Mouse (Mus musculus) v-Abl transformed pro-B cells (cell line): ENCODE data around the gene Ccdc136.
"Not testable (repeated sequence)": the region's sequence is repeated elsewhere in the genome, so short reads cannot be mapped to it uniquely, and the experiment has no call there.

Experiments used
- in situ Hi-C, 2 experiments: fragments of 400-800 bp; cut with MboI; formaldehyde crosslinking; loops; one replicate each; pipeline ENCODE4 v1.15.1; 2025; ENCODE audit not compliant: unreplicated experiment in 2 of 2

The Ccdc136 gene

GRCm38 (mm10) chr6:29395910-29396713 lies at the start of gene Ccdc136:
Ccdc136 (plus strand) TSS chr6:29396309.
- in situ Hi-C loops, result no loop called here

GRCm38 (mm10) chr6:29346512-29346911 lies 49.6 kb upstream of the Ccdc136 start:
- in situ Hi-C loops, result not testable (repeated sequence)

- in situ Hi-C loops, result no loop called here
These were observed 48.9 kb upstream of the Ccdc136 start for GRCm38 (mm10) chr6:29347189-29347588.

- in situ Hi-C loops, result no loop called here
These were observed 48.3 kb upstream of the Ccdc136 start, which contains the start of gene Calu for GRCm38 (mm10) chr6:29347665-29348370. Calu (plus strand) TSS chr6:29348069.

- in situ Hi-C loops, result no loop called here
These were observed 47.8 kb upstream of the Ccdc136 start for GRCm38 (mm10) chr6:29348371-29348724.

GRCm38 (mm10) chr6:29351613-29352012 lies 44.5 kb upstream of the Ccdc136 start:
- in situ Hi-C loops, result no loop called here

- in situ Hi-C loops, result no loop called here
These were observed 43.3 kb upstream of the Ccdc136 start for GRCm38 (mm10) chr6:29352816-29353215.

GRCm38 (mm10) chr6:29359386-29359785 lies 36.7 kb upstream of the Ccdc136 start:
- in situ Hi-C loops, result no loop called here

GRCm38 (mm10) chr6:29360211-29360610 lies 35.9 kb upstream of the Ccdc136 start:
- in situ Hi-C loops, result no loop called here

- in situ Hi-C loops, result no loop called here
These were observed 33.6 kb upstream of the Ccdc136 start for GRCm38 (mm10) chr6:29362246-29363128.

GRCm38 (mm10) chr6:29363129-29363515 lies 33.0 kb upstream of the Ccdc136 start:
- in situ Hi-C loops, result no loop called here

GRCm38 (mm10) chr6:29365277-29365676 lies 30.8 kb upstream of the Ccdc136 start:
- in situ Hi-C loops, result no loop called here

- in situ Hi-C loops, result no loop called here
These were observed 18.7 kb upstream of the Ccdc136 start for GRCm38 (mm10) chr6:29377386-29377785.

GRCm38 (mm10) chr6:29378678-29379077 lies 17.4 kb upstream of the Ccdc136 start:
- in situ Hi-C loops, result no loop called here

- in situ Hi-C loops, result no loop called here
These were observed 16.2 kb upstream of the Ccdc136 start for GRCm38 (mm10) chr6:29379954-29380353.

- in situ Hi-C loops, result no loop called here
These were observed 13.7 kb upstream of the Ccdc136 start for GRCm38 (mm10) chr6:29382442-29382841.

- in situ Hi-C loops, result no loop called here
These were observed 8.0 kb upstream of the Ccdc136 start, which contains the start of gene Opn1sw for GRCm38 (mm10) chr6:29388052-29388518. Opn1sw (minus strand) TSS chr6:29388468.

GRCm38 (mm10) chr6:29388606-29389080 lies 7.5 kb upstream of the Ccdc136 start:
- in situ Hi-C loops, result no loop called here

- in situ Hi-C loops, result no loop called here
These were observed 6.7 kb upstream of the Ccdc136 start for GRCm38 (mm10) chr6:29389425-29389824.

- in situ Hi-C loops, result not testable (repeated sequence)
These were observed 5.6 kb upstream of the Ccdc136 start for GRCm38 (mm10) chr6:29390500-29390899.

GRCm38 (mm10) chr6:29391241-29391640 lies 4.9 kb upstream of the Ccdc136 start:
- in situ Hi-C loops, result not testable (repeated sequence)
